Mouse (Mus musculus) Patski (cell line): ENCODE measurements at regions not wholly inside any gene's neighbourhood (a gene's known extent, or its start where the extent isn't known, plus 50 kb on each side); places are given as distances from the start of the nearest gene placed in this dataset.
A peak's percentile ranks its signal among the peaks of the same experiment; 100 is the strongest.
"Not testable (repeated sequence)": the region's sequence is repeated elsewhere in the genome, so short reads cannot be mapped to it uniquely, and the experiment has no call there.

ENCODE experiments used
- ATAC-seq: fragments of 100-300 bp; one replicate; pipeline ENCODE4 v1.8.0; 2021
- CTCF ChIA-PET: fragments of 350-600 bp; sonication (Branson Sonifier 250); formaldehyde crosslinking; loops from one replicate; lab custom pipeline; 2022; ENCODE audit warnings: inconsistent platforms; lab: Charles Lee
- POLR2A ChIA-PET: fragments of 350-600 bp; sonication (Branson Sonifier 250); formaldehyde crosslinking; loops from one replicate; lab custom pipeline; 2022; ENCODE audit warnings: antibody characterized with exemption, inconsistent platforms; lab: Charles Lee
- DNase-seq: peaks from one replicate; pipeline ENCODE4 v3.0.0-alpha.2; 2011; ENCODE audit warnings: low read depth, low spot score
- H3K27me3 ChIP-seq: fragments of 371-371 bp; one replicate; pipeline ENCODE4 v1.5.1; 2021
- CTCF ChIP-seq: fragments of 100-300 bp; IDR thresholded peaks from one replicate; pipeline ENCODE4 v1.5.1; 2021
- in situ Hi-C: fragments of 300-500 bp; cut with MboI; formaldehyde crosslinking; loops from 3 replicates; pipeline ENCODE4 v1.11.1; 2018; ENCODE audit warnings: low pct_unique_long_range_greater_than_20kb, mixed read lengths

GRCm38 (mm10) chr14:86315974-86316373, 825.1 kb downstream of the Diaph3 start:
- in situ Hi-C loops, result loop anchor here (25.0 kb wide), 1 partner anchor 1879 kb away; the partner anchor contains the start of gene Pcdh17
- H3K27me3 ChIP-seq, result peaks cover 19% of the 10 kb centered on the region
- POLR2A ChIA-PET, result no interaction called here
- DNase-seq (no peak), ATAC-seq (no peak)
- CTCF ChIA-PET, result no interaction called here
- no peak for TF ChIP-seq CTCF

- ATAC-seq (no peak), DNase-seq (no peak)
- no peak for TF ChIP-seq CTCF
- H3K27me3 ChIP-seq, result peaks cover 28% of the 10 kb centered on the region
- ChIA-PET CTCF (interaction anchor here (1.1 kb wide), 1 partner anchor 104 kb away, joined by 3 read pairs; no protein-coding TSS in a partner anchor), POLR2A (no interaction called here)
- in situ Hi-C loops, result loop anchor here (25.0 kb wide), 1 partner anchor 1872 kb away; the partner anchor contains the start of gene Pcdh17
Measured at GRCm38 (mm10) chr14:86308949-86309543, 832.0 kb downstream of the Diaph3 start.

- peak; percentile 89 for TF ChIP-seq CTCF
- ATAC-seq (peak; percentile 76), DNase-seq (no peak)
- in situ Hi-C loops, result loop anchor here (25.0 kb wide), 1 partner anchor 1871 kb away; the partner anchor contains the start of gene Pcdh17
- ChIA-PET POLR2A (no interaction called here), CTCF (interaction anchor here (1.1 kb wide), 1 partner anchor 103 kb away, joined by 3 read pairs; no protein-coding TSS in a partner anchor)
- H3K27me3 ChIP-seq, result peaks cover 23% of the 10 kb centered on the region
Measured at GRCm38 (mm10) chr14:86307806-86308205, 833.2 kb downstream of the Diaph3 start.

GRCm38 (mm10) chr14:86301666-86302065, 839.4 kb downstream of the Diaph3 start:
- peaks cover 18% of the 10 kb centered on the region for H3K27me3 ChIP-seq
- in situ Hi-C loops, result loop anchor here (25.0 kb wide), 1 partner anchor 1864 kb away; the partner anchor contains the start of gene Pcdh17
- ChIA-PET POLR2A (no interaction called here), CTCF (interaction anchor here (1.2 kb wide), 1 partner anchor 13 kb away, joined by 5 read pairs; no protein-coding TSS in a partner anchor)
- TF ChIP-seq CTCF, result no peak
- ATAC-seq, result no peak
- DNase-seq, result no peak

- H3K27me3 ChIP-seq, result peaks cover 18% of the 10 kb centered on the region
- no peak for TF ChIP-seq CTCF
- ChIA-PET CTCF (no interaction called here), POLR2A (no interaction called here)
- no peak for DNase-seq
- no peak for ATAC-seq
- in situ Hi-C loops, result loop anchor here (25.0 kb wide), 1 partner anchor 1864 kb away; the partner anchor contains the start of gene Pcdh17
Measured at GRCm38 (mm10) chr14:86300811-86301210, 840.2 kb downstream of the Diaph3 start.

- DNase-seq (no peak), ATAC-seq (no peak)
- CTCF ChIA-PET, result no interaction called here
- POLR2A ChIA-PET, result no interaction called here
- no peak for TF ChIP-seq CTCF
- peaks cover 18% of the 10 kb centered on the region for H3K27me3 ChIP-seq
- in situ Hi-C loops, result no loop called here
Measured at GRCm38 (mm10) chr14:86297991-86298390, 843.0 kb downstream of the Diaph3 start.

GRCm38 (mm10) chr14:86294606-86295005, 846.4 kb downstream of the Diaph3 start:
- ATAC-seq, DNase-seq, in situ Hi-C loops, CTCF ChIA-PET, POLR2A ChIA-PET, H3K27me3 ChIP-seq: not testable (repeated sequence)

- peaks cover 6% of the 10 kb centered on the region for H3K27me3 ChIP-seq
- in situ Hi-C loops, result no loop called here
- ChIA-PET POLR2A (interaction anchor here (0.6 kb wide), 1 partner anchor 399 kb away, joined by 3 read pairs; no protein-coding TSS in a partner anchor), CTCF (no interaction called here)
- peak; percentile 74 for ATAC-seq
- no peak for TF ChIP-seq CTCF
- peak; percentile 9 for DNase-seq
Measured at GRCm38 (mm10) chr14:86293804-86294203, 847.2 kb downstream of the Diaph3 start.

GRCm38 (mm10) chr14:86293371-86293770, 847.7 kb downstream of the Diaph3 start:
- DNase-seq, result no peak
- no peak for TF ChIP-seq CTCF
- ChIA-PET CTCF (no interaction called here), POLR2A (interaction anchor here (0.6 kb wide), 1 partner anchor 399 kb away, joined by 3 read pairs; no protein-coding TSS in a partner anchor)
- in situ Hi-C loops, result no loop called here
- H3K27me3 ChIP-seq, result peaks cover 6% of the 10 kb centered on the region
- no peak for ATAC-seq

GRCm38 (mm10) chr14:86290556-86290955, 850.5 kb downstream of the Diaph3 start:
- ChIA-PET POLR2A (no interaction called here), CTCF (no interaction called here)
- no peaks in the 10 kb centered on the region for H3K27me3 ChIP-seq
- in situ Hi-C loops, result no loop called here
- no peak for TF ChIP-seq CTCF
- ATAC-seq (no peak), DNase-seq (no peak)

- CTCF ChIA-PET, result no interaction called here
- TF ChIP-seq CTCF, result no peak
- DNase-seq, result no peak
- ATAC-seq, result no peak
- POLR2A ChIA-PET, result no interaction called here
- peaks cover 24% of the 10 kb centered on the region for H3K27me3 ChIP-seq
- in situ Hi-C loops, result no loop called here
Measured at GRCm38 (mm10) chr14:86261640-86262230, 879.3 kb downstream of the Diaph3 start.
